Mouse (Mus musculus) adrenal gland (tissue): ENCODE measurements at regions not wholly inside any gene's neighbourhood (a gene's known extent, or its start where the extent isn't known, plus 50 kb on each side); places are given as distances from the start of the nearest gene placed in this dataset.
"Not testable (repeated sequence)": the region's sequence is repeated elsewhere in the genome, so short reads cannot be mapped to it uniquely, and the experiment has no call there.

Source experiments
- intact Hi-C: fragments of 180-260 bp; cut with DNase I; formaldehyde crosslinking; loops from one replicate; pipeline ENCODE4 v1.15.1; 2025

DNA sequence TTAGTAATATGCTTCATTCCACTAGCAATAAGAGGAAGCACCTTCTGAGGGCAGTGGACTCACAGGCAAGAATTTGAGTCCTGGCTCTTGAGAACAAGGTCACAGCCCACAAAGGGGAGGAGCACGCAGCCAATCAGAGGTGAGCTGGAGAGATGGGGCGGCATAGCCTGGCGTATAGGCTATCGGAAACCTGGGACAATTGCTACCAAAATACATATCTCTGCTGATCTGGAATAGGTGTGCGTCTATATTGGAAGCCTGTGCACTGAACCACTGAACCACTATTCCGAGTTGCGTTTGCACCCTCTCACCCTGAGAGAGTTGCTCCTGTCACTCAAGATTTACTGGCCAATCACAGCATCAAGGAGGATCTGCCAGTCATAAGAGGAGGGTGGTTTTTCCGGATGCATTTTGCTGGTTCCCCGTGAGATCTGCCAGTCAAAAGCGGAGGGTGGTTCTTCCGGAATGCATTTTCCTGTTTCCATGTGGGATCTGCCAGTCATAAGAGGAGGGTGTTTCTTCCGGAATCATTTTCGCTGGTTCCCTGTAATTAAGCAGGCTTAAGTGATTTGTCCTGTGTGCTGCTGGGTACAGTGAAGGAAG, 80.1 kb upstream of the Riok2 start:
- intact Hi-C loops, result not testable (repeated sequence)

GRCm38 (mm10) chr17:17295037-17295436, 79.1 kb upstream of the Riok2 start:
- intact Hi-C loops, result not testable (repeated sequence)

DNA sequence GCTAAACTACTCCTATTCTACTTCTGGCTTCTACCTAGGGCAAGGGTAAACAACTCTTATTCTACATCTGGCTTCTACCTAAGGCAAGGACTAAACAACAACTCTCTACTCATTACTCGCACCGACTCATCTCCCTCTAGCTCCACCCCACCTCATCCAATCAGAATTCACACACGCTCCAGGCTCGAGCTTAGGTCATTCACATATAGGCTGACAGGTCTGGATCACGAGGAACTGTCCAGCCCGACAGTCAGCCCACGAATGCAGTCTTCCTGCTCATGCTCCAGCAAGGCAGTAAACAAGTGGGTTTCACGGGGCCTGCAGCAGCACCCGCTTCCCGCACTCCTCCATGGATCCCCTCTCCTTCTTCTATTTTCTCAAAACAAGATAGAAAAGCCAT, 70.6 kb upstream of the Riok2 start:
- intact Hi-C loops, result loop anchor here (5.0 kb wide), 1 partner anchor 69 kb away; the partner anchor contains the start of gene Riok2
